Mouse (Mus musculus): ENCODE data around the gene Gm10681. TPM values are rescaled to one million over a fixed set of nuclear protein-coding genes. Genes with fewer than 3 reads are reported as not detected.
"Not testable (repeated sequence)": the region's sequence is repeated elsewhere in the genome, so short reads cannot be mapped to it uniquely, and the experiment has no call there.

The Gm10681 gene
- not detected in 2 replicates for polyA plus RNA-seq (2012; ENCODE audit: insufficient read depth, insufficient read length, low replicate concordance, missing spikeins)

DNA sequence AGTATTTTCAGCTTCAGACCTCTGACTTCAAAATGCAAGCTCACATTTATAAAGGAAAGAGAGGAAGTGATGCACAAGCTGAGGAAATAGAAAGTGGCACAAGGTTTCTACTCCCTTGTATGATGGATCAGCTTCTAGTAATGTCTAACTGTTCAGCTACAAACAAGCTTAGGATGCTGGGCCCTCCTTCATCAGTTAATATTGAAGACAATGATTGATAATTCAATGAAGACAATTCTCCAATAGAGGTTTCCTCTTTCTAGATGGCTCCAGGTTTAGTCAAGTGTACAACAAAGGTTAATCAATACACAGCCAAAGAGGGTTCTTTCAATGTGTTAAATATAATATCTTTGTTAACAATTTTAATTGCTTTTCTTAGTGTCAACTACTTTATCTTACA is at the start of gene Gm10681:
Gm10681 (minus strand) TSS at position 101 of the 400 bp plus-strand sequence.
- no peaks in the 10 kb centered on the region for H3K4me1 ChIP-seq (ENCODE audit: control insufficient read depth, insufficient read depth, low read length)
- no peak within 1 kb of the TSS for H3K27ac ChIP-seq (ENCODE audit: insufficient read depth, low read depth, low read length)
- no peak for TF ChIP-seq POLR2A (IDR thresholded peaks at IDR 0.05; ENCODE audit: insufficient read depth, low read depth, low read length)
- no peak for TF ChIP-seq CTCF (IDR thresholded peaks at IDR 0.05; ENCODE audit: insufficient read depth, low read depth, low read length)
- H3K4me3 ChIP-seq (ENCODE audit: insufficient read depth, low read depth, low read length) = no peak within 1 kb of the TSS

DNA sequence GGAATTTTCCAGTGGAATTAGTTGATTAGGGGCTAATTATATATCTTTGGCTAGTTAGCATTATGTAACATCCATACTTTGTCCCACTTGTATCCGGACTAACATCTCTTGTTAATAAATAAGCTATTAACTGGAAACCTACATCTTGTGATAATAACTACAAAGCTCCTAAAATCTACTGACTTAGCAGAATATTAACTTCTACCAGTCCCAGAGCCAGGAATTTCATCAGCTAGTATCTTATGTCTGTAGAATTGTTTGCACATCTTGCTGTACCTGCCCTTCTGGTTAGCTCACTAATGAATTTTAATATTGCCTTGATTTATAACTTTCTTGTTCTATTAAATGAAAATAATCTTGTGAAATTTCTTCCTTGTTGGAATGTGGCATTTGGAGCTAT is 46.5 kb upstream of the Gm10681 start:
- no peaks in the 10 kb centered on the region for H3K4me1 ChIP-seq (ENCODE audit: control insufficient read depth, insufficient read depth, low read length)
- TF ChIP-seq CTCF (IDR thresholded peaks at IDR 0.05; ENCODE audit: insufficient read depth, low read depth, low read length) (no peak), POLR2A (IDR thresholded peaks at IDR 0.05; ENCODE audit: insufficient read depth, low read depth, low read length) (no peak)
- no peak overlapping the region for H3K27ac ChIP-seq (ENCODE audit: insufficient read depth, low read depth, low read length)
- no peak overlapping the region for H3K4me3 ChIP-seq (ENCODE audit: insufficient read depth, low read depth, low read length)
- 40% methylated on average over 1 of the region's 1 CpGs for WGBS

DNA sequence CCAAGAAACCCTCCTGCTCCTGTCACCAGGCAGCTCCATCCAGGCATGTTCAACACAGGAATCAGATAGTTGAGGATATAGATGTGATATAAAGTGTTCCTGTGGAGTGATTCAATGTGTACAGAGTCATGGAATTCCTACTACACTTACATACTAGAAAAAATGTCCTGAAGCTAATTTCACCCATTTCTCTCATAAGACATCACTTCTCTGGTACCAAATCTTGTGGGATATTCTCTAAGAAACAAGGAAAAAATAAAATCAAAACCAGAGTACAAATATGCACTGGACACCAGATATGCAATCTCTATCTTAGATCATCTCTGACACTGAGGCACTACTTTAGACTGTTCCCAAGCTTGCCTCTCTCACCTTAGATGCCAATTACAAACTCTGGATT is 41.5 kb upstream of the Gm10681 start, which contains the start of gene Hsd3b5:
Hsd3b5 (minus strand) TSS at position 101 of the 400 bp plus-strand sequence.
- H3K27ac ChIP-seq (ENCODE audit: insufficient read depth, low read depth, low read length) = no peak within 1 kb of the TSS
- H3K4me3 ChIP-seq (ENCODE audit: insufficient read depth, low read depth, low read length) = no peak within 1 kb of the TSS
- TF ChIP-seq POLR2A (IDR thresholded peaks at IDR 0.05; ENCODE audit: insufficient read depth, low read depth, low read length) = no peak
- no peak for TF ChIP-seq CTCF (IDR thresholded peaks at IDR 0.05; ENCODE audit: insufficient read depth, low read depth, low read length)
- H3K4me1 ChIP-seq (ENCODE audit: control insufficient read depth, insufficient read depth, low read length) = no peaks in the 10 kb centered on the region

DNA sequence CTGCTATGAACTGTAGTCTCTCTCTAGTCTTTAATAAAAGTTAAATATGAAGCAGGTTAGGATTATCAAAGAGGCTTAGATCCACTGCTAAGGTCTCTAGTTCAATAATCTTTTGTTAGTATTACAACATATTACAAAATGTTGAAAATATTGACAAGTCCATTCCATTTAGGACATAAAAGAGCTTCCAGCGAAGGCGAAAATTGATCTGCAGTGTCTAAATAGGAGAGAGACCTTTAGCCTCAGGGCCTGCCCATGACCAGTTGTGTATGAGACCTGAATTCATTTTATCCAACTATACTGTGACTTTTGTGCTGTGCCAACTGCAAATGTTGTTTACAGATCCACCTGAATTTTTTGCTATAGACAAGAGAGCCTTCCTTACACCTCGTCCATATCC is 41.0 kb upstream of the Gm10681 start:
- WGBS = 92% methylated on average over 3 of the region's 3 CpGs
- H3K4me3 ChIP-seq (ENCODE audit: insufficient read depth, low read depth, low read length) = no peak overlapping the region
- no peak overlapping the region for H3K27ac ChIP-seq (ENCODE audit: insufficient read depth, low read depth, low read length)
- TF ChIP-seq CTCF (IDR thresholded peaks at IDR 0.05; ENCODE audit: insufficient read depth, low read depth, low read length) (no peak), POLR2A (IDR thresholded peaks at IDR 0.05; ENCODE audit: insufficient read depth, low read depth, low read length) (no peak)
- H3K4me1 ChIP-seq (ENCODE audit: control insufficient read depth, insufficient read depth, low read length) = no peaks in the 10 kb centered on the region

DNA sequence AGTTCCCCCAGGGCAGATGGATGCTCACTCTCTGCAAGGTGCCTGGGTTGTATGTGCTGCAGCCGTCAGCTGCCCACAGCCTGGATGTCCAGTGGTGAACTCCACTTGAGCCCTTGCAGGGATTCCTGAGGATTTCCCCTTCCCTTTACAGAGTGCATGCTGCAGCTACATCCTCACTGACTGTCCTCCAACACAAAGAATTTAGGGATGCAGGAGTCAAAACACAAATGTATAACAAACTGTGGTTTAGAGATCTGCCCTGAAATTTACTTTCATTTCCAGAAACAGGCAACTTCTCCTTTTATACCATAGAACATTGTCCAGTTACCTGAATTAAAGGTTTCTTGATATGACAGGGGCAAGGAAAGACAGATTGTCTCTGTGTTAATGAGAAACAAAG is 28.2 kb upstream of the Gm10681 start:
- WGBS = 76% methylated on average over 1 of the region's 1 CpGs
- H3K4me1 ChIP-seq (ENCODE audit: control insufficient read depth, insufficient read depth, low read length); H3K27ac ChIP-seq (ENCODE audit: insufficient read depth, low read depth, low read length); H3K4me3 ChIP-seq (ENCODE audit: insufficient read depth, low read depth, low read length): not testable (repeated sequence)

DNA sequence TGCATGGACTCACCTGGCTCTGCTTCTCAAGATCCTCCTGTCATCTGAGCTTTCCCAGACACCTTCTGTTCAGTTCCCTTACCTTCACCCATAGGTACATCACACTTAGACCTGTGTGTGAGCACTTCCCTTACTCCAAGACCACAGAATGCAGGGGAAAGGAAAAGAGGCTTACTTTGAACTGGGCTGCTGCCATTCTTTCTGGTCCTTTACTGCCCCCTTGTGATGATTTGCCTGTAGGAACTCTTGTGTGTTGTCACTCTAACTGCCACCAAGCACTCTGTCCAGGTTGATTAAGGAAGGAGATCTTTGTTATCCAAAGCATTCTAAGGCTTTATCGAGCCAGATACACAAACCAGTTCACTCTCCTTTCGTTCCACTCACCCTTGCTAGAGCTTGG is 27.6 kb upstream of the Gm10681 start:
- 35% methylated on average over 2 of the region's 2 CpGs for WGBS
- H3K4me3 ChIP-seq (ENCODE audit: insufficient read depth, low read depth, low read length); H3K27ac ChIP-seq (ENCODE audit: insufficient read depth, low read depth, low read length); H3K4me1 ChIP-seq (ENCODE audit: control insufficient read depth, insufficient read depth, low read length): not testable (repeated sequence)

DNA sequence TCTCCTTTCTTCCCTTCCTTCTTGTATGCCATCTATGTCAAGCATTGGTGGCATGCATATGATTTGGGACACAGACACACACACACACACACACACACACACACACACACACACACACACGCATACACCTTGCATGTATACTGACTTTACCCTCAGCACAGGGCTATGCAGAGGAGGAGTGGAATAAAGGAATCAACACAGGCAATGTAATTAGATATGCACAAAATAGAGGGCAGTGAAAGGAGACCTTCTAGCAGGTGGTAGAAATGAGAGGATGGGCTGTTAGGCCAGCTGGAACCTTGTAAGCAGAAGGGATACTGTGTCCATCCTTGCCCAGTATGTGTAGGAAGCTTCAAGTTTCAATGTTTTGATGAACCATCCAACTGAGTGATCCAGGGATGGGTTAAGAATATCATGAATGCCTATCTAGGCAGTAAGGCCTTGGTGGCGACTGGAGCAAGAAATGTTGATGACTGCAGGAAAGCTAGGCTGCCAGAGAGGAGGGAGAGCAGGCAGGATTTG is 25.9 kb upstream of the Gm10681 start:
- not testable (repeated sequence) for H3K4me3 ChIP-seq (ENCODE audit: insufficient read depth, low read depth, low read length); H3K27ac ChIP-seq (ENCODE audit: insufficient read depth, low read depth, low read length); H3K4me1 ChIP-seq (ENCODE audit: control insufficient read depth, insufficient read depth, low read length)
- 72% methylated on average over 2 of the region's 2 CpGs for WGBS

DNA sequence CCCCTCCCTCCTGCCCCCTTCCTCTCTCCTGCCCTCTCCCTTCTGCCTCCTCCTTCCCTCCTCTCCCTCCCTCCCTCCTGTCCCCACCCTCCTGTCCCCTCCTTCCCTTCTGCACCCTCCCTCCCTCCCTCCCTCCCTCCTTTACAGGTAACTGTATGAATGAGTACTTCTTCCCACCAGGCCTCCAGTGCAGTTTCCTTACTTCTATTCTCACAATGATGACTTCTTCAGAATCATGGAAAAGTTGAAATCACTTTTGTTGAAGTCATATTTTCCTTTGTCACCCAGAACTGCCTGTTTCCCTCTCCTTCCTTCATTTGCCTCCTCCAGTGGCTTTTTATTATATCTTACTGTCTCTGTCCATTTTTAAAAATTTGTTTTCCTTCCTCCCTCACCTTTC is 25.4 kb upstream of the Gm10681 start:
- no peak for TF ChIP-seq POLR2A (IDR thresholded peaks at IDR 0.05; ENCODE audit: insufficient read depth, low read depth, low read length)
- TF ChIP-seq CTCF (IDR thresholded peaks at IDR 0.05; ENCODE audit: insufficient read depth, low read depth, low read length) = no peak
- Histone ChIP-seq H3K27ac (ENCODE audit: insufficient read depth, low read depth, low read length) (no peak overlapping the region), H3K4me1 (ENCODE audit: control insufficient read depth, insufficient read depth, low read length) (no peaks in the 10 kb centered on the region), H3K4me3 (ENCODE audit: insufficient read depth, low read depth, low read length) (no peak overlapping the region)

DNA sequence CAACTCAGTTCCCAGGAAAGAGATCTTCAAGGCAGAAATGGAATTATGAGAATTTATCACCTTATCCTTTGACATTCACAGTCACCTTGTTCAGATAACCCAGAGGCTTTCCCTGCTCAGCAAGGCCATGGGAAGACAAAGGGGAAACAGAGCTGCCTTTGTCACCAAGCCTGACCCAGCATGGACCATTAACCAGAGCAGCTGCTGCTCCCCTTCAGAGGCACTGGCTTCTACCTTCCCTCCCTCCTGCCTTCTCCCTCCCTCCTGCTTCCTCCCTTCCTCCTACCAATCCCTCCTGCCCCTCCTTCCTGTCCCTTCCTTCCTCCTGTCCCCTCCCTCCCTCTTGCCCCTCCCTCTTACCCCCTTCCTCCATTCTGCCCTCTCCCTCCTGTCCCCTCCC is 24.9 kb upstream of the Gm10681 start:
- H3K4me1 ChIP-seq (ENCODE audit: control insufficient read depth, insufficient read depth, low read length); H3K4me3 ChIP-seq (ENCODE audit: insufficient read depth, low read depth, low read length); H3K27ac ChIP-seq (ENCODE audit: insufficient read depth, low read depth, low read length): not testable (repeated sequence)

DNA sequence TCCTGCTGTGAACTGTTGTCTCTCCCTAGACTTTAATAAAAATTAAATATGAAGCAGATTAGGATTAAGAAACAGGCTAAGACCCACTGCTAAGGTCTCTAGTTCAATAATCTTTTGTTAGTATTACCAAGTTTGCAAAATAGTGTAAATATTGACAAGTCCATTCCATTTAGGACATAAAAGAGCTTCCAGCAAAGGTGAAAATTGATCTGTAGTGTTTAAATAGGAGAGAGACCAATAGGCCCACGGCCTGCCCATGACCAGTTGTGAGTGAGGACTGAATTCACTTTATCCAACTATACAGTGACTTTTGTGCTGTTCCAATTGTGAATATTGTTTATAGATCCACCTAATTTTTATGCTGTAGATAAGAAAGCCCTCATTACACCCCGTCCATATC is 886 bp downstream of the Gm10681 start:
- Histone ChIP-seq H3K27ac (ENCODE audit: insufficient read depth, low read depth, low read length) (no peak overlapping the region), H3K4me1 (ENCODE audit: control insufficient read depth, insufficient read depth, low read length) (no peaks in the 10 kb centered on the region), H3K4me3 (ENCODE audit: insufficient read depth, low read depth, low read length) (no peak overlapping the region)
- TF ChIP-seq POLR2A (IDR thresholded peaks at IDR 0.05; ENCODE audit: insufficient read depth, low read depth, low read length) = no peak
- TF ChIP-seq CTCF (IDR thresholded peaks at IDR 0.05; ENCODE audit: insufficient read depth, low read depth, low read length) = no peak
- WGBS = 90% methylated on average over 2 of the region's 2 CpGs

DNA sequence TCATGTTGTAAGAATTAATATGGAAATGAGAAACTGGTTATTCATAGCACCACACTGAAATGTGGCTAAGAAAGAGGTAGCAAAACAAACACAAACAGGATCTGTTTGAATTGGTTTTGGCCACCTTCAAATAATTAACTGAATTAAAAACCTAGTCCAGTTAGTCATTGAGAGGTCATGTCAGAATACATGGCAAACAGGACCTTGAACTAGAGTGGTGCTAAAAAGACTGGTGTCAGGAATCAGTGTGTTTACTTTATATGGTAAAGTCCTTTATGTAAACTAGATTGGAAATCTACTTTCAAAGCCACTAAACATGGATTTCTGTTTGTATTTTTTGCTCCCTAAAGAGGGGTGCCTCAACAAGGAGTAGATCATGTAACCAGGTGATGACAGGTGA is 6.0 kb downstream of the Gm10681 start:
- H3K27ac ChIP-seq (ENCODE audit: insufficient read depth, low read depth, low read length); H3K4me1 ChIP-seq (ENCODE audit: control insufficient read depth, insufficient read depth, low read length): not testable (repeated sequence)

DNA sequence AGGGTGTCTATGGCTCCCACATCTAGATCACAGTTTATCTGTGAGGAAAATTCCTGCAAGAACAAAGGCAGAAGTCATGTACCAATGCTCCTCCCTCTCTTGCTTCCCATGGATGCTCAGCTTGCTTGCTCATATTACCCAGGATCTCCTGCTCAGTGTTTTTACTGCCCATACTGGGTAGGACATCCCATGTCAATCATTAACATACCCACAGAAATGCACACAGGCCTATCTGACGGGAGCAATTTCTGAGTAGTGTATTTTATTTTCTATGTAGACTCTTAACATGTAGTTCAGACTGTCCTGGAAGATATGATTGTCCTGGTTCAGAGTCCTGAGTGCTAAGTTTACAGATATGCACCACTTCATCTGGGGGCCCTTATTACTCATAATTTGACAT is 6.4 kb downstream of the Gm10681 start:
- not testable (repeated sequence) for H3K27ac ChIP-seq (ENCODE audit: insufficient read depth, low read depth, low read length); H3K4me3 ChIP-seq (ENCODE audit: insufficient read depth, low read depth, low read length); H3K4me1 ChIP-seq (ENCODE audit: control insufficient read depth, insufficient read depth, low read length)
- no CpG with 5 or more reads among the region's 1 CpGs for WGBS

More for the DNA sequence above, 6.0 kb downstream of the Gm10681 start:
- not testable (repeated sequence) for H3K4me3 ChIP-seq (ENCODE audit: insufficient read depth, low read depth, low read length)

DNA sequence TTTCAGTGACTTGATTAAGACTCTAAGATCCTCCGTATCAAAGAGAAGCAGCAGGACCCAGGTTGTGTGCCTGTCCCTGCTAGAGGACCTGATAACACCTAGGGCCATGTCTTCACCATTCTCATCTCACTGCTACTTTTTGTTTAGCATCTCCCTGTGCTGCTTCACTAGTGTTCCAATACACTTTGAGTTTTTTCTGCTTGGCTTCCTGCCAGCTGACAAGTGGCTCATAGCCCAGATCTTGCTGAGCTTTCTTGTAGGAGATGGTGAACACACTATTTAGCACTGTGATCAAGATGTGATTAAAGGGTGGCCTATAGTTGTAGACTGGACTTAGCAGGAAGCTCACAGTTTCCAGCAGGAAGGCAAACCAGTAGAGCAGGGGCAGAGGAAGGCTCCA is 7.6 kb downstream of the Gm10681 start:
- not testable (repeated sequence) for H3K27ac ChIP-seq (ENCODE audit: insufficient read depth, low read depth, low read length); H3K4me1 ChIP-seq (ENCODE audit: control insufficient read depth, insufficient read depth, low read length); H3K4me3 ChIP-seq (ENCODE audit: insufficient read depth, low read depth, low read length)
- 86% methylated on average over 1 of the region's 1 CpGs for WGBS

DNA sequence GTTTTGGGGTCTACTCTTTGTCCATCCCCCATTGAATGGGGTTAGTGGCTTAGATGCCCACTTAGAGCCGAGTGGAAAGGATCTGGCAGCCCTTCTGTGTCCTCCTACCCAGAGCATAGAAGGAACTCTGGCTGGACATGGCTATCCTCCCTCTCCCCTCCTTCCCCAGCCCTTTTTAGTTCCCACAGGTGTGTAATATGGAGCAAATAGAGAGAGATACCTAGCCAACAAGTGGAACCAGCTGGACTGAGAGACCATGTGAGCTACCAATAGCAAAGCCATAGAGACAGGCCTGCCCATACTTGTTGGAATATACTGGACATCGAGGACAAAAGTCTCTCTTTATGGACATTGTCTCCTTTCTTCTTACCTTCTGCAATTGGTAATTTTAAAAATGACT is 20.9 kb downstream of the Gm10681 start:
- not testable (repeated sequence) for H3K27ac ChIP-seq (ENCODE audit: insufficient read depth, low read depth, low read length); H3K4me1 ChIP-seq (ENCODE audit: control insufficient read depth, insufficient read depth, low read length); H3K4me3 ChIP-seq (ENCODE audit: insufficient read depth, low read depth, low read length)
- 84% methylated on average over 2 of the region's 2 CpGs for WGBS
